Mouse (Mus musculus) neural tube, embryonic 12.5 days (tissue): Measurements from ENCODE around the gene Fam122a. TPM values are rescaled to one million over a fixed set of nuclear protein-coding genes. Genes with fewer than 3 reads are reported as not detected.

ENCODE experiments used
- polyA plus RNA-seq: library from polyadenylated mRNA; unstranded; fragments of >200 nt; fragmentation: Nextera tagmentation; extraction: Ambion mirVana; gene quantifications from 2 replicates; pipeline ENCODE4 v1.2.1, GENCODE M21; 2016

Fam122a gene
- polyA plus RNA-seq, 1 experiment from 2014 or later: 68.7 TPM

Other genes starting within 250 kb of the Fam122a start
- gene Fxn, start 196.8 kb downstream of the Fam122a start, polyA plus RNA-seq: 39.4 and 41.4 TPM in 2 replicates
- gene Pip5k1b, start 78.5 kb upstream of the Fam122a start, polyA plus RNA-seq: 1.4 and 1.7 TPM in 2 replicates
- 1.3 TPM in 2 replicates for gene Tmem252, start 196.7 kb upstream of the Fam122a start, polyA plus RNA-seq